Mouse (Mus musculus) intestine, postnatal 0 days (tissue): ENCODE measurements at regions not wholly inside any gene's neighbourhood (a gene's known extent, or its start where the extent isn't known, plus 50 kb on each side); places are given as distances from the start of the nearest gene placed in this dataset.

Experiments
- ATAC-seq: fragments of 200-750 bp; cut with Nextera tagmentation; 2 replicates; pipeline ENCODE4 v1.8.0; 2017; ENCODE audit warnings: mild to moderate bottlenecking, moderate TSS enrichment, moderate library complexity
- H3K27ac ChIP-seq: fragments of 300-500 bp; sonication (generic); 2 replicates; pipeline ENCODE4 v1.5.1; 2014; ENCODE audit warnings: mild to moderate bottlenecking, low read depth, low read length, moderate library complexity
- H3K27me3 ChIP-seq: fragments of 300-500 bp; sonication (generic); replicated peaks from 2 replicates; pipeline ENCODE4 v1.6.1; 2014; ENCODE audit warnings: low read length, mixed read lengths; ENCODE audit not compliant: control insufficient read depth, insufficient read depth
- H3K36me3 ChIP-seq: fragments of 300-500 bp; sonication (generic); 2 replicates; pipeline ENCODE4 v1.6.1; 2014; ENCODE audit warnings: mild to moderate bottlenecking, moderate library complexity; ENCODE audit not compliant: control insufficient read depth, insufficient read depth
- H3K4me1 ChIP-seq: fragments of 300-500 bp; sonication (generic); replicated peaks from 2 replicates; pipeline ENCODE4 v1.6.1; 2014; ENCODE audit warnings: antibody characterized with exemption, low read length, mixed read lengths; ENCODE audit not compliant: control insufficient read depth, insufficient read depth
- H3K4me2 ChIP-seq: fragments of 300-500 bp; sonication (generic); replicated peaks from 2 replicates; pipeline ENCODE4 v1.6.1; 2014; ENCODE audit warnings: low read depth, mild to moderate bottlenecking, moderate library complexity
- H3K4me3 ChIP-seq: fragments of 300-500 bp; sonication (generic); 2 replicates; pipeline ENCODE4 v1.5.1; 2014; ENCODE audit warnings: low read depth, low read length
- H3K9ac ChIP-seq: fragments of 300-500 bp; sonication (generic); 2 replicates; pipeline ENCODE4 v1.6.1; 2014; ENCODE audit warnings: mild to moderate bottlenecking, low read depth, low read length
- H3K9me3 ChIP-seq: fragments of 300-500 bp; sonication (generic); 2 replicates; pipeline ENCODE4 v1.6.1; 2016; ENCODE audit warnings: mixed run types; ENCODE audit not compliant: control insufficient read depth
- CTCF ChIP-seq: sonication (generic); IDR thresholded peaks from 2 replicates; pipeline ENCODE4 v1.5.1; 2016; ENCODE audit warnings: low read depth, mild to moderate bottlenecking, control low read depth, antibody characterized with exemption, moderate library complexity
- WGBS: fragments of 180-500 bp; shearing (Covaris S2); extraction: QIAGEN DNeasy Blood & Tissue Kit; methylation state at CpG from one replicate; pipeline ENCODE4 v1.1.7; 2014; 5-methylcytosine and 5-hydroxymethylcytosine counted together

- no peak for ATAC-seq
- H3K4me1 ChIP-seq, result no peaks in the 10 kb centered on the region
- H3K36me3 ChIP-seq, result no peaks in the 10 kb centered on the region
- TF ChIP-seq CTCF, result no peak
- no peak overlapping the region for H3K4me3 ChIP-seq
- H3K9ac ChIP-seq, result no peak overlapping the region
- WGBS, result 95% methylated on average over 7 of the region's 7 CpGs
- no peak overlapping the region for H3K27ac ChIP-seq
- no peak overlapping the region for H3K4me2 ChIP-seq
- H3K9me3 ChIP-seq, result no peaks in the 10 kb centered on the region
- no peaks in the 10 kb centered on the region for H3K27me3 ChIP-seq
Measured at GRCm38 (mm10) chr16:76158585-76158984, 136.5 kb upstream of the Samsn1 start.

GRCm38 (mm10) chr16:76153766-76154525 is 131.9 kb upstream of the Samsn1 start:
- Histone ChIP-seq H3K4me3 (no peak overlapping the region), H3K27ac (no peak overlapping the region), H3K27me3 (no peaks in the 10 kb centered on the region), H3K9me3 (no peaks in the 10 kb centered on the region), H3K36me3 (no peaks in the 10 kb centered on the region), H3K9ac (no peak overlapping the region), H3K4me1 (no peaks in the 10 kb centered on the region), H3K4me2 (no peak overlapping the region)
- 78% methylated on average over 12 of the region's 12 CpGs for WGBS
- ATAC-seq, result no peak
- no peak for TF ChIP-seq CTCF

- Histone ChIP-seq H3K27ac (no peak overlapping the region), H3K27me3 (no peaks in the 10 kb centered on the region), H3K36me3 (no peaks in the 10 kb centered on the region), H3K9ac (no peak overlapping the region), H3K4me3 (no peak overlapping the region), H3K4me2 (no peak overlapping the region), H3K4me1 (no peaks in the 10 kb centered on the region), H3K9me3 (no peaks in the 10 kb centered on the region)
- no peak for ATAC-seq
- TF ChIP-seq CTCF, result no peak
- 72% methylated on average over 5 of the region's 5 CpGs for WGBS
Measured at GRCm38 (mm10) chr16:76149581-76149980, 127.5 kb upstream of the Samsn1 start.

GRCm38 (mm10) chr16:76133892-76134291 is 111.8 kb upstream of the Samsn1 start:
- Histone ChIP-seq H3K9ac (no peak overlapping the region), H3K27ac (no peak overlapping the region), H3K4me3 (no peak overlapping the region), H3K4me2 (no peak overlapping the region), H3K27me3 (no peaks in the 10 kb centered on the region), H3K4me1 (no peaks in the 10 kb centered on the region), H3K9me3 (no peaks in the 10 kb centered on the region), H3K36me3 (no peaks in the 10 kb centered on the region)
- WGBS, result 91% methylated on average over 2 of the region's 2 CpGs
- no peak for ATAC-seq
- no peak for TF ChIP-seq CTCF

GRCm38 (mm10) chr16:76130486-76130885 is 108.4 kb upstream of the Samsn1 start:
- no peaks in the 10 kb centered on the region for H3K9me3 ChIP-seq

GRCm38 (mm10) chr16:76129982-76130381 is 107.9 kb upstream of the Samsn1 start:
- ATAC-seq, result no peak
- Histone ChIP-seq H3K9me3 (no peaks in the 10 kb centered on the region), H3K4me2 (no peak overlapping the region), H3K36me3 (no peaks in the 10 kb centered on the region), H3K4me1 (no peaks in the 10 kb centered on the region), H3K9ac (no peak overlapping the region), H3K4me3 (no peak overlapping the region), H3K27ac (no peak overlapping the region), H3K27me3 (no peaks in the 10 kb centered on the region)
- peak; percentile 70 for TF ChIP-seq CTCF
- 89% methylated on average over 2 of the region's 2 CpGs for WGBS

More at GRCm38 (mm10) chr16:76130486-76130885, 108.4 kb upstream of the Samsn1 start:
- H3K9ac ChIP-seq, result no peak overlapping the region
- no peaks in the 10 kb centered on the region for H3K27me3 ChIP-seq
- no peak for TF ChIP-seq CTCF
- no peaks in the 10 kb centered on the region for H3K36me3 ChIP-seq
- H3K27ac ChIP-seq, result no peak overlapping the region
- H3K4me3 ChIP-seq, result no peak overlapping the region
- no peak overlapping the region for H3K4me2 ChIP-seq
- no peak for ATAC-seq
- WGBS, result 85% methylated on average over 9 of the region's 9 CpGs
- H3K4me1 ChIP-seq, result no peaks in the 10 kb centered on the region
